Mouse (Mus musculus): ENCODE data around the gene Drosha.

DNA sequence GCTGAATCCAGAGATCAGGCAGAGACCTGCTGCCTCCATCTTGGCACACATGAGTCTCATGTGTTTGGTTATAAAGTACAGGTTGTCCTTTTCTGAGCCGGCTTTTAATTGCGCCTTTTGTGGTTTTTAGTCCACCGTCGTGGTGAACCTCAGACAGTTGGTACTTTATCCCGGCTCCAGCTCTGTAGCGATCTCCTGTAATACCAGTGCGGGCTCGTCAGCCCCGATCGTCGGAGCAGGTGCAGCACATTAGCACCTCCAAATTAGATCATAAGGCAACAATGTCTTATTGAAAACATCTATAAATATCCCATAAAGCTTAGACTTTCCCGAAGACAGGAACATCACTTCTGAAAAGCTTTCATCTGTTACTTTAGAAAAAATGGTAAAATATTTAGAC is 53.3 kb downstream of the Drosha start:
- no peak for TF ChIP-seq CTCF (IDR thresholded peaks at IDR 0.05; ENCODE audit: low read depth, low read length)
- no peak for TF ChIP-seq POLR2A (IDR thresholded peaks at IDR 0.05; ENCODE audit: borderline replicate concordance, low read depth, low read length)

Measured in bone marrow macrophage, adult 2 months (primary cell).